Mouse (Mus musculus): ENCODE data around the gene Wbp1l. TPM values are rescaled to one million over a fixed set of nuclear protein-coding genes. Genes with fewer than 3 reads are reported as not detected.

Gene Wbp1l
- 41.3 and 41.4 TPM in 2 replicates for polyA plus RNA-seq (2014; fragmentation: Nextera tagmentation; extraction: Ambion mirVana)

- ATAC-seq (replicated peaks; ENCODE audit: low FRiP score) = peak; percentile 99
- under 1% methylated on average over 22 of the region's 22 CpGs for WGBS
- H3K36me3 ChIP-seq (ENCODE audit: control insufficient read depth, insufficient read depth, low read length) = no peaks in the 10 kb centered on the region
Measured at GRCm38 (mm10) chr19:46598720-46599252, at the start of gene Wbp1l. Wbp1l (plus strand) TSS chr19:46599084.

GRCm38 (mm10) chr19:46550385-46550784 is 48.5 kb upstream of the Wbp1l start:
- Histone ChIP-seq H3K9me3 (ENCODE audit: control insufficient read depth, low read length) (no peaks in the 10 kb centered on the region), H3K36me3 (ENCODE audit: control insufficient read depth, insufficient read depth, low read length) (0 out of 2 replicates have a peak, but pooled peaks cover 1% of the 10 kb centered on the region), H3K4me3 (ENCODE audit: low read depth, low read length) (no peak overlapping the region), H3K4me2 (ENCODE audit: low read depth, low read length, severe bottlenecking) (no peak overlapping the region), H3K27ac (ENCODE audit: low read depth, low read length) (no peak overlapping the region), H3K4me1 (replicated peaks; ENCODE audit: control insufficient read depth, insufficient read depth, low read length) (no peaks in the 10 kb centered on the region), H3K9ac (ENCODE audit: low read length) (no peak overlapping the region), H3K27me3 (ENCODE audit: control insufficient read depth, insufficient read depth, low read length) (no peaks in the 10 kb centered on the region)
- ATAC-seq (replicated peaks; ENCODE audit: low FRiP score) (no peak), DNase-seq (ENCODE audit: low spot score) (no peak)
- WGBS = 92% methylated on average over 4 of the region's 4 CpGs

More at GRCm38 (mm10) chr19:46598720-46599252, at the start of gene Wbp1l:
- H3K27me3 ChIP-seq (ENCODE audit: control insufficient read depth, insufficient read depth, low read length) = no peaks in the 10 kb centered on the region
- H3K9ac ChIP-seq (ENCODE audit: low read length) = peak within 1 kb of the TSS; percentile 77
- peak within 1 kb of the TSS; percentile 92 for H3K4me3 ChIP-seq (ENCODE audit: low read depth, low read length)
- peak within 1 kb of the TSS; percentile 93 for H3K4me2 ChIP-seq (ENCODE audit: low read depth, low read length, severe bottlenecking)
- peaks cover 6% of the 10 kb centered on the region; the same call in 1 of the 2 replicates for H3K4me1 ChIP-seq (replicated peaks; ENCODE audit: control insufficient read depth, insufficient read depth, low read length)
- peak; percentile 97 for DNase-seq (ENCODE audit: low spot score)
- no peak within 1 kb of the TSS for H3K27ac ChIP-seq (ENCODE audit: low read depth, low read length)
- no peaks in the 10 kb centered on the region for H3K9me3 ChIP-seq (ENCODE audit: control insufficient read depth, low read length)

DNA sequence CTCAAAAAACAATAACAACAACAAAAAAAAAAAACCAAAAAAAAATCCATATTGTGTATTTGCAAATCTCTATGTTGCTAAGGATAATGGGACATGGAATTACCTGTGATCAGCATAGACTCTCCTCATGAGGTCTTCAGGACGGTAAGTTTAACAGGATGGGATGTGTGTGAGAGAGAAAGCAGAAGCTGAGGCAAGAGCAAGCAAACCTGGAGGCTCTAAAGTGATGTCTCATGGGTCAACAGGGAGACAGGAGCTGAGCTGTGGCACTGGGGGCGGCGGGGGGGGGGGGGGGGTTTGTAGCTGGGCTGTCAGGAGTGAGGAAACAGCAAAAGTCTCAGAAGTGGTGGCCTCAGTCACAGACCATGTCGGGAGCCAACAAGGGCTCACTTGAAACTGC is 46.4 kb upstream of the Wbp1l start:
- H3K36me3 ChIP-seq (ENCODE audit: control insufficient read depth, insufficient read depth, low read length) = peaks cover 5% of the 10 kb centered on the region; the same call in 1 of the 2 replicates
- no peaks in the 10 kb centered on the region for H3K9me3 ChIP-seq (ENCODE audit: control insufficient read depth, low read length)
- no peaks in the 10 kb centered on the region for H3K4me1 ChIP-seq (replicated peaks; ENCODE audit: control insufficient read depth, insufficient read depth, low read length)
- H3K27me3 ChIP-seq (ENCODE audit: control insufficient read depth, insufficient read depth, low read length) = no peaks in the 10 kb centered on the region
- H3K27ac ChIP-seq (ENCODE audit: low read depth, low read length) = no peak overlapping the region
- H3K9ac ChIP-seq (ENCODE audit: low read length) = no peak overlapping the region
- no peak for DNase-seq (ENCODE audit: low spot score)
- ATAC-seq (replicated peaks; ENCODE audit: low FRiP score) = no peak
- WGBS = 87% methylated on average over 4 of the region's 4 CpGs
- H3K4me3 ChIP-seq (ENCODE audit: low read depth, low read length) = no peak overlapping the region
- H3K4me2 ChIP-seq (ENCODE audit: low read depth, low read length, severe bottlenecking) = no peak overlapping the region

DNA sequence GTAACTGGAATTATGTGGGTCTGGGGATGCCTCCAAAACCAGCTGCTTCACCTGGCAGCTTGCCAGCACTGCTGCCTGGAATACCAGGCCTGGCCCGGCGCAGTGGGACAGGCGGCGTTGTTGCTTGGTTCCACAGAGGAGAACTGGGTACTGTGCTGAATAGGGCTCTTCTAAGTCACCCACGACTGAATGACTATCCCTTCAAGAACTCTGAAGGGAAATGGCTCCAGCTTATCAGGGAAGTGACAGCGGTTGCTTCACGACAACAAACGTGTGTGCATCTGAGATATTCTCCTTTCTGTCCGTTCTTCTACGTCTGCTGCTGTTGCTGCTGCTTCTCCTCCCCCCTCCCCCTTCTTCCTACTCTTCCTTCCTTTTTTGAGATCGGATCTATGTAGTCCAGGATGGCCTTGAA is 45.3 kb upstream of the Wbp1l start:
- DNase-seq (ENCODE audit: low spot score) = peak; percentile 54
- no peaks in the 10 kb centered on the region for H3K9me3 ChIP-seq (ENCODE audit: control insufficient read depth, low read length)
- H3K4me3 ChIP-seq (ENCODE audit: low read depth, low read length) = no peak overlapping the region
- H3K27ac ChIP-seq (ENCODE audit: low read depth, low read length) = no peak overlapping the region
- no peaks in the 10 kb centered on the region for H3K4me1 ChIP-seq (replicated peaks; ENCODE audit: control insufficient read depth, insufficient read depth, low read length)
- no peak for ATAC-seq (replicated peaks; ENCODE audit: low FRiP score)
- WGBS = 89% methylated on average over 11 of the region's 11 CpGs
- H3K36me3 ChIP-seq (ENCODE audit: control insufficient read depth, insufficient read depth, low read length) = peaks cover 5% of the 10 kb centered on the region; the same call in 1 of the 2 replicates
- H3K4me2 ChIP-seq (ENCODE audit: low read depth, low read length, severe bottlenecking) = no peak overlapping the region
- H3K9ac ChIP-seq (ENCODE audit: low read length) = no peak overlapping the region
- no peaks in the 10 kb centered on the region for H3K27me3 ChIP-seq (ENCODE audit: control insufficient read depth, insufficient read depth, low read length)

DNA sequence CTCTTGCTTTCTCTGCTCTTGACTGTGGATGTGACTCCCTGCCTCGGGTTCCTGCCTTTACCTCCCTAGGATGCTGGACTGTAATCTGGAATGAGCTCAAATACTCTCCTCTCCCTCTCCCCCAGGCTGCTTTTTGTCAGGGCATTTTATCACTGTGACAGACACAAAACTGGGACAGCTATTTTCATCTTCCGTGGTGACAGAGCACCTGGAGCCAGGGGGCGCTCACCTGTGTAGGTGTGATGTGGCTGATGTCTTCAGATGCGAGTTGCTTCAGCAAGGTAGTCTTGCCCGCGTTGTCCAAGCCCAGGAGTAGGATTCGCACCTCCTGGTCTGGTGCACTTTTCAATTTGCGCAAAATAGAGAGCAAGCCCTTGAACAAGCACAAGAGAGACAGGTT is 40.9 kb upstream of the Wbp1l start:
- H3K27me3 ChIP-seq (ENCODE audit: control insufficient read depth, insufficient read depth, low read length) = no peaks in the 10 kb centered on the region
- H3K4me3 ChIP-seq (ENCODE audit: low read depth, low read length) = no peak overlapping the region
- H3K9ac ChIP-seq (ENCODE audit: low read length) = no peak overlapping the region
- no peak for DNase-seq (ENCODE audit: low spot score)
- no peaks in the 10 kb centered on the region for H3K4me1 ChIP-seq (replicated peaks; ENCODE audit: control insufficient read depth, insufficient read depth, low read length)
- no peaks in the 10 kb centered on the region for H3K9me3 ChIP-seq (ENCODE audit: control insufficient read depth, low read length)
- no peak for ATAC-seq (replicated peaks; ENCODE audit: low FRiP score)
- H3K36me3 ChIP-seq (ENCODE audit: control insufficient read depth, insufficient read depth, low read length) = peaks cover 5% of the 10 kb centered on the region; the same call in 1 of the 2 replicates
- no peak overlapping the region for H3K4me2 ChIP-seq (ENCODE audit: low read depth, low read length, severe bottlenecking)
- H3K27ac ChIP-seq (ENCODE audit: low read depth, low read length) = no peak overlapping the region
- 74% methylated on average over 8 of the region's 8 CpGs for WGBS

GRCm38 (mm10) chr19:46558631-46559030 is 40.3 kb upstream of the Wbp1l start:
- no peak for ATAC-seq (replicated peaks; ENCODE audit: low FRiP score)
- no peak overlapping the region for H3K27ac ChIP-seq (ENCODE audit: low read depth, low read length)
- peaks cover 5% of the 10 kb centered on the region; the same call in 1 of the 2 replicates for H3K36me3 ChIP-seq (ENCODE audit: control insufficient read depth, insufficient read depth, low read length)
- no peaks in the 10 kb centered on the region for H3K27me3 ChIP-seq (ENCODE audit: control insufficient read depth, insufficient read depth, low read length)
- no peak overlapping the region for H3K4me3 ChIP-seq (ENCODE audit: low read depth, low read length)
- H3K9ac ChIP-seq (ENCODE audit: low read length) = no peak overlapping the region
- H3K4me1 ChIP-seq (replicated peaks; ENCODE audit: control insufficient read depth, insufficient read depth, low read length) = no peaks in the 10 kb centered on the region
- no peaks in the 10 kb centered on the region for H3K9me3 ChIP-seq (ENCODE audit: control insufficient read depth, low read length)
- 73% methylated on average over 12 of the region's 12 CpGs for WGBS
- no peak for DNase-seq (ENCODE audit: low spot score)
- H3K4me2 ChIP-seq (ENCODE audit: low read depth, low read length, severe bottlenecking) = no peak overlapping the region

GRCm38 (mm10) chr19:46562132-46562531 is 36.8 kb upstream of the Wbp1l start:
- H3K4me1 ChIP-seq (replicated peaks; ENCODE audit: control insufficient read depth, insufficient read depth, low read length) = no peaks in the 10 kb centered on the region
- no peaks in the 10 kb centered on the region for H3K27me3 ChIP-seq (ENCODE audit: control insufficient read depth, insufficient read depth, low read length)
- H3K27ac ChIP-seq (ENCODE audit: low read depth, low read length) = no peak overlapping the region
- H3K4me3 ChIP-seq (ENCODE audit: low read depth, low read length) = no peak overlapping the region
- no peaks in the 10 kb centered on the region for H3K36me3 ChIP-seq (ENCODE audit: control insufficient read depth, insufficient read depth, low read length)
- H3K9ac ChIP-seq (ENCODE audit: low read length) = no peak overlapping the region
- DNase-seq (ENCODE audit: low spot score) (peak; percentile 58), ATAC-seq (replicated peaks; ENCODE audit: low FRiP score) (no peak)
- 39% methylated on average over 1 of the region's 1 CpGs for WGBS
- no peak overlapping the region for H3K4me2 ChIP-seq (ENCODE audit: low read depth, low read length, severe bottlenecking)
- no peaks in the 10 kb centered on the region for H3K9me3 ChIP-seq (ENCODE audit: control insufficient read depth, low read length)

GRCm38 (mm10) chr19:46562581-46563515 is 36.0 kb upstream of the Wbp1l start:
- ATAC-seq (replicated peaks; ENCODE audit: low FRiP score) (no peak), DNase-seq (ENCODE audit: low spot score) (no peak)
- Histone ChIP-seq H3K36me3 (ENCODE audit: control insufficient read depth, insufficient read depth, low read length) (no peaks in the 10 kb centered on the region), H3K27ac (ENCODE audit: low read depth, low read length) (no peak overlapping the region), H3K4me1 (replicated peaks; ENCODE audit: control insufficient read depth, insufficient read depth, low read length) (no peaks in the 10 kb centered on the region), H3K27me3 (ENCODE audit: control insufficient read depth, insufficient read depth, low read length) (no peaks in the 10 kb centered on the region), H3K4me3 (ENCODE audit: low read depth, low read length) (no peak overlapping the region), H3K9ac (ENCODE audit: low read length) (no peak overlapping the region), H3K4me2 (ENCODE audit: low read depth, low read length, severe bottlenecking) (no peak overlapping the region), H3K9me3 (ENCODE audit: control insufficient read depth, low read length) (no peaks in the 10 kb centered on the region; the same call in 1 of the 2 replicates)
- WGBS = 88% methylated on average over 14 of the region's 14 CpGs

All from forebrain, embryonic 11.5 days (tissue).